Mouse (Mus musculus) 3T3-L1 (cell line): ENCODE results near the gene Nlgn2.

Source experiments
- DNase-seq: peaks from one replicate; pipeline ENCODE4 v3.0.0-alpha.2; 2015; ENCODE audit warnings: low read depth, low spot score

Nlgn2 gene

GRCm38 (mm10) chr11:69795983-69796435 is 41.6 kb downstream of the Nlgn2 start:
- DNase-seq: no peak

GRCm38 (mm10) chr11:69795168-69795982 is 42.2 kb downstream of the Nlgn2 start, which contains the start of gene Chrnb1:
Chrnb1 (minus strand) TSS chr11:69795943.
- DNase-seq: peak; percentile 98

- no peak for DNase-seq
Observed at GRCm38 (mm10) chr11:69793429-69793828, 44.2 kb downstream of the Nlgn2 start.

GRCm38 (mm10) chr11:69791420-69791819 is 46.2 kb downstream of the Nlgn2 start:
- no peak for DNase-seq

- DNase-seq: no peak
Observed at GRCm38 (mm10) chr11:69789431-69789830, 48.2 kb downstream of the Nlgn2 start.

GRCm38 (mm10) chr11:69787306-69787705 is 50.3 kb downstream of the Nlgn2 start:
- DNase-seq: no peak

GRCm38 (mm10) chr11:69784793-69785272 is 52.8 kb downstream of the Nlgn2 start:
- DNase-seq: no peak

- no peak for DNase-seq
Observed at GRCm38 (mm10) chr11:69781828-69782227, 55.8 kb downstream of the Nlgn2 start.

- no peak for DNase-seq
Observed at GRCm38 (mm10) chr11:69778985-69779384, 58.6 kb downstream of the Nlgn2 start.

- DNase-seq: no peak
Observed at GRCm38 (mm10) chr11:69778258-69778982, 59.2 kb downstream of the Nlgn2 start.

GRCm38 (mm10) chr11:69777504-69778257 is 59.9 kb downstream of the Nlgn2 start:
- no peak for DNase-seq

GRCm38 (mm10) chr11:69776488-69776887 is 61.1 kb downstream of the Nlgn2 start:
- DNase-seq: no peak

GRCm38 (mm10) chr11:69775716-69776115 is 61.9 kb downstream of the Nlgn2 start:
- DNase-seq: no peak

GRCm38 (mm10) chr11:69774961-69775360 is 62.6 kb downstream of the Nlgn2 start:
- DNase-seq: no peak
